Mouse (Mus musculus): ENCODE data around the gene Rgs4.

DNA sequence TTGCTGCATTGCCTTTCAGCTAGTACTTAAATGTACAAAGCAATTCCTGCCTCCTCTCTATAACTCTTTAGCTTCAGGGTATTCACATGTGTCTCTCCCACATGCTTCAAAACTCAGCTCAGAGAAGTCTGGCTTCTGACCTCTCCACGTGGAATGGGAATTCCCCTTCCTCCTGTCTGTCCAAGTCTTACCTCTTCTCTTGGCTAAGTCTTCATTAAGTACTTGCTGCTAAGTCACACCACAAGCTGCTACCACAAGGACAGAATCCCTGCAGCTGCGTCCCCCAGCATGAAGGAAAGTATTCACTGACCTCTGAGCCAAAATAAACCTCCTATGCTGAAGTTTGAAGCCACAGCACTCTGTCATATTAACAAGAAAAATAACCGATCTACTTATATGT lies 21.1 kb downstream of the Rgs4 start:
- TF ChIP-seq CTCF (IDR thresholded peaks at IDR 0.05; ENCODE audit: extremely low read depth, insufficient read length, insufficient replicate concordance, low read depth, low read length) (no peak), POLR2A (IDR thresholded peaks at IDR 0.05; ENCODE audit: low read depth, low read length) (no peak)

Data from small intestine, adult 2 months (tissue).